Mouse (Mus musculus) ES-Bruce4 (cell line): ENCODE results near the gene Plxnb2.

Experiments
- EP300 ChIP-seq: IDR thresholded peaks from 2 replicates; pipeline ENCODE4 v1.6.1; 2011; ENCODE audit warnings: low read depth, low read length; ENCODE audit not compliant: insufficient read depth
- POLR2A ChIP-seq: IDR thresholded peaks from one replicate; pipeline ENCODE4 v1.8.1; 2011; ENCODE audit warnings: low read length; ENCODE audit not compliant: insufficient read depth

DNA sequence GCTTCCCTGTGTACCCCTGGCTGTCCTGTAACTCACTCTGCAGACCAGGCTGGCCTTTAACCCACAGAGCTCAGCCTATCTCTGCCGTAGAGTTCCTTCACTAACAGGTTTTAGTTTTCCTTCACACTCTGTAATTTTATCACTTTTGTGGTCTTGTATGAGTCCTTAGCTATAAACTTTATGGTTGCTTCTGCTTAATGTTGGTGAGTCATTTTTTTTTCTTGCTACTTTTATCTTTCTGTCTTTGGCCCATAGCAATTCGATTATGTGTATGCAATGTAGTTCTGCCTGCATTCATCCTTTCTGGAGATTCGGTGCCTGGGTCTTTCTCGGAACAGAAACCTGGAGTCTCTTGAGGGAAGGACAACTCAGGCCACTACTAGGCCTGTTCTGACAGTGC lies 26.9 kb upstream of the Plxnb2 start:
- TF ChIP-seq POLR2A: no peak
- no peak for TF ChIP-seq EP300
